Mouse (Mus musculus) lung, embryonic 15.5 days (tissue): ENCODE results near the gene Tbx6. TPM values are rescaled to one million over a fixed set of nuclear protein-coding genes. Genes with fewer than 3 reads are reported as not detected.

ENCODE experiments used
- ATAC-seq: fragments of 200-750 bp; cut with Nextera tagmentation; 2 replicates; pipeline ENCODE4 v1.8.0; 2017; ENCODE audit warnings: moderate number of reproducible peaks, borderline replicate concordance; ENCODE audit not compliant: low FRiP score, low TSS enrichment; ENCODE audit errors: extremely low read depth
- H3K27ac ChIP-seq: fragments of 300-500 bp; sonication (generic); 2 replicates; pipeline ENCODE4 v1.5.1; 2015; ENCODE audit warnings: moderate library complexity, mild to moderate bottlenecking, inconsistent platforms
- H3K27me3 ChIP-seq: fragments of 300-500 bp; sonication (generic); 2 replicates; pipeline ENCODE4 v1.6.1; 2015; ENCODE audit warnings: inconsistent platforms
- H3K36me3 ChIP-seq: fragments of 300-500 bp; sonication (generic); 2 replicates; pipeline ENCODE4 v1.6.1; 2015; ENCODE audit warnings: inconsistent platforms
- H3K4me1 ChIP-seq: fragments of 300-500 bp; sonication (generic); 2 replicates; pipeline ENCODE4 v1.6.1; 2015; ENCODE audit warnings: inconsistent platforms
- H3K4me2 ChIP-seq: fragments of 300-500 bp; sonication (generic); 2 replicates; pipeline ENCODE4 v1.6.1; 2015; ENCODE audit warnings: inconsistent platforms, mild to moderate bottlenecking, moderate library complexity
- H3K4me3 ChIP-seq: fragments of 300-500 bp; sonication (generic); 2 replicates; pipeline ENCODE4 v1.5.1; 2015; ENCODE audit warnings: mild to moderate bottlenecking, inconsistent platforms
- H3K9ac ChIP-seq: fragments of 300-500 bp; sonication (generic); 2 replicates; pipeline ENCODE4 v1.6.1; 2015; ENCODE audit warnings: inconsistent platforms
- H3K9me3 ChIP-seq: fragments of 300-500 bp; sonication (generic); 2 replicates; pipeline ENCODE4 v1.6.1; 2016; ENCODE audit warnings: inconsistent platforms
- WGBS: fragments of 180-500 bp; shearing (Covaris S2); methylation state at CpG from one replicate; pipeline ENCODE4 v1.1.7; 2015; 5-methylcytosine and 5-hydroxymethylcytosine counted together
- polyA plus RNA-seq: library from polyadenylated mRNA; unstranded; fragments of >200 nt; fragmentation: Nextera tagmentation; extraction: Ambion mirVana; gene quantifications from 2 replicates; pipeline ENCODE4 v1.2.1, GENCODE M21; 2015

The Tbx6 gene
- polyA plus RNA-seq, 1 experiment from 2014 or later: 0.51 TPM

DNA sequence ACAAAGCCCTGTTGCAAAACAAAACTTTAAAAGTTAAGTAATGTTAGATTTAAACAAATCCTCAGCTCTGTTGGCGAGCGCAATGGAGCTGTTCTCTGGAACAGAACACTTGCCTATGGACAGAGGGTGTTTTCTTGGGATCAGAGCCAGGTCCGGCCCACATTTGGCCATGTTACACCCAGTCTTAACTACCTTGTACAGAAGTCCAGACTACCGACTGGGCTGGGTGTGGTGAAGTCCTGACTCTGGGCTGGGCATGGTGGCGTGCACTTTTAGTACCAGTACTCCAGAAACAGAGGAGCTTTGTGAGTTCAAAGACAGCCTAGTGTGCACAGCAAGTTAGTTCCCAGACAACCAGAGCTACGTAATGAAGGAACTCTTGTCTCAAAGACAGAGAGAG lies 25.7 kb downstream of the Tbx6 start:
- Histone ChIP-seq H3K27me3 (no peaks in the 10 kb centered on the region), H3K9me3 (no peaks in the 10 kb centered on the region), H3K9ac (no peak overlapping the region), H3K4me3 (no peak overlapping the region), H3K4me1 (peaks cover 20% of the 10 kb centered on the region), H3K36me3 (peaks cover 10% of the 10 kb centered on the region; the same call in 1 of the 2 replicates), H3K4me2 (peak overlapping the region; percentile 84; the same call in 1 of the 2 replicates), H3K27ac (peak overlapping the region; percentile 21)
- no peak for ATAC-seq
- 52% methylated on average over 6 of the region's 6 CpGs for WGBS

DNA sequence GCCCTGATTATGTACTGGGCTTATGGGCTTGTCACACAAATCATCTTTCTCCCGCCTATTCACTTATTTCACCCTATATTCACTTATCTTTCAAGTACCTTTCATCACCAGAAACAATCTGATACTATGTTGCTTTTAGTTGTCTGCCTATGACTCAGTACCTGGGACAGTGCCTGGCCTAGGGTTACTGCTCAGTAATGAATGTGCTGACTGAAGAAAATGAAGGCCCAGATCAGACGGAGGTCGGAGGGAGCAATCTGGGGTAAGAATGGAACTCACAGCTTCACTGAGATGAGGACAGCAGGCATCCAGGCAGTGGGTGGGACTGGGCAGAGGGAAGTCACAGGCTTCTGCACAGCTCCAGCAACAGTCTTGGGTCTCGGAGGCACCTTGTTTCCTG lies 26.1 kb downstream of the Tbx6 start:
- ATAC-seq: no peak
- Histone ChIP-seq H3K36me3 (peaks cover 9% of the 10 kb centered on the region; the same call in 1 of the 2 replicates), H3K4me1 (peaks cover 20% of the 10 kb centered on the region), H3K9me3 (no peaks in the 10 kb centered on the region), H3K27me3 (no peaks in the 10 kb centered on the region), H3K4me2 (peak overlapping the region; percentile 84), H3K4me3 (peak overlapping the region; percentile 53; the same call in 1 of the 2 replicates), H3K9ac (peak overlapping the region; percentile 53), H3K27ac (peak overlapping the region; percentile 21)
- WGBS: 55% methylated on average over 4 of the region's 4 CpGs

DNA sequence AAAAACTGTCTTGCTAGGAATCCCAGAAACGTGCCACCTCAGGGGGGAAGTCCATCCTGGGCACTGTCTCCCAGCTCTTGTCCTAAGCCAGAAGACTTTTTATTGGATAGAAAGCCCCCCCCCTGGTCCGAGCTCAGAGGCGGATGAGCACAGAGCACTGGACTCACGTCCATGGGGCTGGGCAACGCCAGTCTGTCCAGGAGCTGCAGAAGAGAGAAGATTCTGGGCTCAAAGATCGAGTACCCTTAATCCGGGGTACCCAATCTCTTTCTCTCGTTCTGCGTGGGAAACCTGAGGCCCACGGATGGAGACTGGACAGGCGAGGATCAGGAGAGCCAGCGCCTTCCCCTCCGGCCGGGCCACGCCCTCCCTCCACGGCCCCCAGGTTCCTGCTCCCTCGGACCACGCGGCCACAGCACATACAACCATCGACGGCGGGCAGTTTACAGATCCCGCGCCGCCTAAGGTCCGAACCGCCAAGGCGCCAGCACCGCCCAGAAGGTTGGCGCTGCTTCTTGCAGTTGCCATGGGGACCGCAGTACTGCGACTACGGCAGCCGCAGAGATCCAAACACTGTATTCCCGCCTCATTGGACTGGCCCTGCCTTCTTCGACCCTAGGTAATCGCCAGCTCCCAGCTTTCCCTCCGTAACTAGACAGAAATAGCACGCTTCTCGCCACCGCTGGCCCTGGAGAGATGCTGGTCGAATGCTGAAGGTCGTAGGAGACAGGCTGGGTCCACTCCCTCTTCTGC lies 27.6 kb downstream of the Tbx6 start:
- H3K9me3 ChIP-seq: no peaks in the 10 kb centered on the region

DNA sequence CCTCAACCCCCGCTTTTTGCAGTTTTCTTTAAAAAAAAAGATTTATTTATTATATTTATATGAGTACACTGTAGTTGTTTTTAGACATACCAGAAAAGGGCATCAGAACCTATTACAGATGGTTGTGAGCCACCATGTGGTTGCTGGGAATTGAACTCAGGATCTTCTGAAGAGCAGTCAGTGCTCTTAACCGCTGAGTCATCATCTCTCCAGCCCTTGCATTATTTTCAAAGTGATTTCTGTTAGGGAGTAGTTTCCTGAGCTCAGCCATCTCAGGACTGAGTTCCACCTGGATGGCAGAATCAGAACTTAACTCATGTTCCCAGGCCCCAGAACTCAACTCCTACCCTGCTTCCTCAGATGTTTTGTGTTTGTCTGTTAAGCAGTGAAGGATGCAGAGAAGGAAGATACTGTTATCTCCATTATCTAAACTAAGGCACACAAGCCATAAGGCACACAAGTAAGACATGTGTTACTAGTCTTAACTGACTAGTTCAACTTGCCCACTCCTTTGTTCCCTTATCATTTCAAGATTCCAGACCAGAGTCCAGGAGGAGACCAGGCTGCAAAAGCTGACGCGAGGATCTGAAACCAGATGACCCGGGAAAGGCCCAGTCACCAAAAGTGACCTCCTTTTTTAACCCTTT lies 28.6 kb downstream of the Tbx6 start:
- peak overlapping the region; percentile 53; the same call in 1 of the 2 replicates for H3K4me3 ChIP-seq
- WGBS: 50% methylated on average over 5 of the region's 5 CpGs

More for the DNA sequence above, 27.6 kb downstream of the Tbx6 start:
- Histone ChIP-seq H3K36me3 (peaks cover 4% of the 10 kb centered on the region; the same call in 1 of the 2 replicates), H3K4me2 (peak overlapping the region; percentile 84), H3K27me3 (no peaks in the 10 kb centered on the region), H3K9ac (peak overlapping the region; percentile 53), H3K4me3 (peak overlapping the region; percentile 53), H3K27ac (peak overlapping the region; percentile 70), H3K4me1 (peaks cover 27% of the 10 kb centered on the region)
- WGBS: under 1% methylated on average over 43 of the region's 43 CpGs
- peak; percentile 94 for ATAC-seq

DNA sequence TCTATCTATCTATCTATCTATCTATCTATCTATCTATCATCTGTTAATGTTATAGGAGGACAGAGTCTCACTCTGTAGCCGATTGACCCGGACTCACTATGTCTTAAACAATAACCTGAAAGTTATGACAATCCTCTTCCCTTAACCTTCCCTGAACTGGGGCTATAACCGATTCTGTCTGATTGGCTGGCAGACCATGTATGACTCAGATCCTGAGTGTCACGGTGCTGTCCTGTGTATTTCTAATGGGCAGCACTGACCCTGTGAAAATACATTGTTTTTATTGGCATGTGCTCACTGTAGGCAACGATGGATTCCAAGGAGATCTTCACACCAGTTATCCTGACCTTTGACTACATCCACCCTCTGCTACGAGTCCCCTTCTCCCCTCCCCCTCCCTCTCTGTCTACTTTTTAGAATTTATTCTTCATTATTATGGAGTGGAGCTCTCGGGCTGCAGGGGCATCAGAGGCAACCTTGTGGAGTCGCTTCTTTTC lies 34.5 kb downstream of the Tbx6 start:
- Histone ChIP-seq H3K4me1 (peaks cover 9% of the 10 kb centered on the region; the same call in 1 of the 2 replicates), H3K9ac (no peak overlapping the region)
- ATAC-seq: no peak

More for the DNA sequence above, 28.6 kb downstream of the Tbx6 start:
- Histone ChIP-seq H3K36me3 (peaks cover 4% of the 10 kb centered on the region; the same call in 1 of the 2 replicates), H3K9ac (peak overlapping the region; percentile 53; the same call in 1 of the 2 replicates), H3K4me1 (peaks cover 29% of the 10 kb centered on the region), H3K4me2 (peak overlapping the region; percentile 84), H3K9me3 (no peaks in the 10 kb centered on the region), H3K27ac (peak overlapping the region; percentile 70; the same call in 1 of the 2 replicates), H3K27me3 (no peaks in the 10 kb centered on the region)
- ATAC-seq: no peak

DNA sequence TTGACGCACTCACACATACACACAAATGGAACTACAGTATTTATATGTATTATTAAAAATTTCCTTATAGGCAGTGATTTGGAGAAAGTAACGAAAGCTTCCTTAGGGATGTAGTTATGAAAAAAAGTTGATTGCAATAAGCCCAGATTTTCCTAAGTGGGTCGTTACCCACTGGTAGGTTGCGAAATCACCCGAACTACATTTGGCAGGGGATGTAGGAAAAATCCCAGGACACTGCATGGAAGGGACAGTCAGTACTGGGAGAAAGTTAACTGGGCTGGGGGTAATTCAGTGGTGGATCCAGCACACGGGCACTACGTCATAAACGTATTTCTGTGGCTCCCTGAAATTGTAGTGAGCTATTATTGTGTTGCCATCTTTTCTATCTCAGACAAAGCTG lies 35.2 kb downstream of the Tbx6 start:
- no peaks in the 10 kb centered on the region for H3K27me3 ChIP-seq
- 70% methylated on average over 8 of the region's 8 CpGs for WGBS
- no peak overlapping the region for H3K4me3 ChIP-seq
- H3K4me2 ChIP-seq: no peak overlapping the region
- no peak for ATAC-seq
- H3K36me3 ChIP-seq: no peaks in the 10 kb centered on the region
- no peak overlapping the region for H3K27ac ChIP-seq
- peaks cover 9% of the 10 kb centered on the region; the same call in 1 of the 2 replicates for H3K4me1 ChIP-seq
- H3K9me3 ChIP-seq: no peaks in the 10 kb centered on the region
- H3K9ac ChIP-seq: no peak overlapping the region

More for the DNA sequence above, 34.5 kb downstream of the Tbx6 start:
- no peak overlapping the region for H3K4me3 ChIP-seq
- no peaks in the 10 kb centered on the region for H3K9me3 ChIP-seq
- H3K4me2 ChIP-seq: no peak overlapping the region
- H3K36me3 ChIP-seq: no peaks in the 10 kb centered on the region
- H3K27me3 ChIP-seq: no peaks in the 10 kb centered on the region
- H3K27ac ChIP-seq: no peak overlapping the region
- 52% methylated on average over 8 of the region's 8 CpGs for WGBS

DNA sequence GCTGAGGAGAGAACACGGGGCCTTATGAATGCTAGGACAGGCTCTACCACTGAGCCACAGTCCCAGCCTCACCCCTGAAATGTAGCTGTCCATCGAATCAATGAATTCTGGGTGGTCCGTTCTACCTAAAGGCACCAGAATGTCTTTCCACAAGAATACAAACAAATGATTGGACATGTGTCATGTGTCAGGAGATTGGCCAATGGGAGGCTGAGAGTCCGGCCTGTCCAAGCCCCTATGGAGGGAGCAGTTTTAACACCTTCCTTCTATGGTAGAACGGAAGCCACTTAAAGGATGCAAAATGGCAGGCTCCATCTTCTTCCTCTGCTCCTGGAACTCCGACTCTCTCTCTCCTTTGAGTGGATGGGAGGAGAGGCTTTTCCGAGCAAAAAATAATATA lies 36.3 kb downstream of the Tbx6 start:
- peaks cover 9% of the 10 kb centered on the region; the same call in 1 of the 2 replicates for H3K4me1 ChIP-seq
- no peak overlapping the region for H3K4me3 ChIP-seq
- H3K4me2 ChIP-seq: no peak overlapping the region
- no peak for ATAC-seq
- H3K27ac ChIP-seq: no peak overlapping the region
- WGBS: 73% methylated on average over 7 of the region's 7 CpGs
- H3K9me3 ChIP-seq: no peaks in the 10 kb centered on the region
- no peak overlapping the region for H3K9ac ChIP-seq
- peaks cover 6% of the 10 kb centered on the region; the same call in 1 of the 2 replicates for H3K27me3 ChIP-seq
- H3K36me3 ChIP-seq: no peaks in the 10 kb centered on the region

DNA sequence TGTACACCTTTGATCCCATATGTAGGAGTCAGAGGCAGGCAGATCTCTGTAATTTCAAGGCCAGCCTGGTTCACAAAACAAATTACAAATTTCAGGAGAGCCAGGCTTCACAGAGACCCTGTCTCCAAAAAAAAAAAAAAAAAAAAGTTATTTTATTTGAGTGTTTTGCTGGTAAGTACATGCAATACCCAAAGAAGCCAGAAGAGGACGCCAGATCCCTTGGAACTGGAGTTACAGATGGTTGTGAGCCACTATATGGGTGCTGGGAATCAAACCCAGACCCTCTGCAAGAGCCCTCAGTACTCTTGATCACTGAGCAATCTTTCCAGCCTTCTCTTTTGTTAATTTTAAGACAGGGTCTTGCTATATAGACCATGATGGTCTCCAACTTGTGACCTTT lies 37.5 kb downstream of the Tbx6 start:
- Histone ChIP-seq H3K9ac (no peak overlapping the region), H3K4me1 (0 out of 2 replicates have a peak, but pooled peaks cover 10% of the 10 kb centered on the region), H3K4me2 (no peak overlapping the region), H3K4me3 (no peak overlapping the region), H3K36me3 (no peaks in the 10 kb centered on the region), H3K27me3 (peaks cover 17% of the 10 kb centered on the region), H3K27ac (no peak overlapping the region), H3K9me3 (no peaks in the 10 kb centered on the region)
- no peak for ATAC-seq
- WGBS: 32% methylated on average over 1 of the region's 1 CpGs

DNA sequence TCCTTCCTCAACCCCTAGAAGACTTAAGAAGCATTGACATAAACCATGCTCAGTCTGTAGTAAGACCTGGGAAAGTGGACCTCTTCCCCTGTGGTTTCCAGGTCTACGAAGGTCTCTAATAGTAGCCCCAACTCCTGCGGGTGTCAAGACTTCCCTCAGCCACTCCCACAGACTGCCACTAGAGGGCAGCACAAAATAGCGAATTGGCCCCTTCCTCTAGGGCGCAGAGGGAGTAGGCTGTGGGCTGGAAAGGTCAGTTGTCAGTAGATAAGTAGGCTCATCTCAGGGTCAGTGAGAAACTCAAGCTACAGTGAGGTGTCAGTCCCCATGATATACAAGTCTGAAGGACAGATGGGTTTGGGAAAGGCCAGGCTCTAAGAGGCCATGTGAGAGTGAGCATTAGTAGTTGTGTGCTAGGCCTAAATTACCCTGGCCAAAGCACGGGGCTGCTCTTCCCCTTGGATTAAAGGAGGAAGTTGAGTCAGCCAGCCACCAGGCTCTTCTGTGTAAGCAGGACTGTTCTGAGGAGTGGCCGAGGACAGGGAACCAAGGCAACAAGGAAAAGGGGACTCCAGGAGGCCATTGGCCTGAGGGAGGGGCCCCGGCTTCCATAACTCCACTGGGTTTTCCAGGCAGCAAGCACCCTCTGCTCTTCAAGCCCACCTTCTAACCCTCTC lies 40.7 kb downstream of the Tbx6 start:
- Histone ChIP-seq H3K27me3 (peaks cover 26% of the 10 kb centered on the region), H3K27ac (no peak overlapping the region), H3K4me1 (0 out of 2 replicates have a peak, but pooled peaks cover 8% of the 10 kb centered on the region), H3K4me2 (no peak overlapping the region), H3K36me3 (no peaks in the 10 kb centered on the region), H3K9me3 (no peaks in the 10 kb centered on the region), H3K9ac (no peak overlapping the region), H3K4me3 (no peak overlapping the region)
- ATAC-seq: peak; percentile 9; the same call in 1 of the 2 replicates
- WGBS: 23% methylated on average over 7 of the region's 7 CpGs

DNA sequence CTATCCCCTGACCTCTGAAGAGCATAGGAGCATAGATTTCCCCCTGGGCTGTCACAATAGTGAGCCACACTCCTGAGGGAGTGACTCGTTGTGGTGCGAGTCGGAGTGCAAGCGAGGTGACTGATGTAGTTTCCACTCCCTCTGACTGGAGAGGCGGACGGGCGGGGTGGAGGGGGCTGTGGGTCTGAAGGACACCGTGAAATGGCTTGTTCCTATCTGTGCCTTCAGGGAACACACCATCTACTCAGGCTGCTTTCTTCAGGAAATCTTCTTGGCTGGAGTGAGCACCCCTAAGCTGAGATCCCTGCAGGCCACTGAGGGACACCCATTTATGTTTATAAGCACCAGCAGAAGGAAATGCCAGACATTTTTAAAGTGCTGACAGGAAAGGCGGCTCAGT lies 41.5 kb downstream of the Tbx6 start:
- ATAC-seq: no peak
- Histone ChIP-seq H3K27ac (no peak overlapping the region), H3K4me1 (0 out of 2 replicates have a peak, but pooled peaks cover 8% of the 10 kb centered on the region), H3K4me3 (0 out of 2 replicates have a peak overlapping the region, but pooled peaks have one; percentile 19), H3K27me3 (peaks cover 26% of the 10 kb centered on the region), H3K4me2 (peak overlapping the region; percentile 50; the same call in 1 of the 2 replicates), H3K9me3 (no peaks in the 10 kb centered on the region), H3K9ac (no peak overlapping the region), H3K36me3 (no peaks in the 10 kb centered on the region)
- 11% methylated on average over 9 of the region's 9 CpGs for WGBS

DNA sequence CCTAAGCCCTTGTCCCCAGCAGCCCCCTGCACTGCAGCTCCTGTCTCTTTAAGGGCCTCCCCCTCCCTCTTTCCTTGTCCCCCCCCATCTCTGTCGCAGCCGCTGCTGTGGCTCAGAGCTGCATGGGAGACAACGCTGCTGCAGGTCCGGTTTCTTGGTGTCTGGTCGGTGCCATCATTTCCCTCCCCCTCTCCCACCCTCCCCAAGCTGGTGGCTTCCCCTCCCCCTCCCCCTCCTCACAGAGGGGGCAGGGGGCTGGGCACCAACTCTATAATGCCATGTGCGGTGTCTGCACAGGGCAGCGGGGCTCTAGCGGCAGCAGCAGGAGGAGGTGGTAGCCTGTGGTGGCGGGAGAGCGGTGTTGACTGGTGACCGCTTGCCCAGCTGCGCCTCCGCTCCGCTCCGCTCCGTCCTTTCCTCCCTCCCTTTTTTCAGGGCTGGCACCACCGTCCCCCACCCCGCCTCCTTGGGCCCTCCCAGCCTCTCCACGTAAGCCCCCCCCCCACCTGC lies 42.0 kb downstream of the Tbx6 start:
- WGBS: 4% methylated on average over 12 of the region's 19 CpGs
- H3K27me3 ChIP-seq: peaks cover 26% of the 10 kb centered on the region
- H3K9ac ChIP-seq: no peak overlapping the region
- ATAC-seq: no peak
- no peaks in the 10 kb centered on the region for H3K9me3 ChIP-seq
- no peak overlapping the region for H3K27ac ChIP-seq
- H3K4me3 ChIP-seq: peak overlapping the region; percentile 19
- H3K4me1 ChIP-seq: 0 out of 2 replicates have a peak, but pooled peaks cover 8% of the 10 kb centered on the region
- no peaks in the 10 kb centered on the region for H3K36me3 ChIP-seq
- peak overlapping the region; percentile 50 for H3K4me2 ChIP-seq
